Mouse (Mus musculus) liver, postnatal 0 days (tissue): ENCODE results near the gene Gata1.

Source experiments
- CTCF ChIP-seq: sonication (generic); IDR thresholded peaks from 2 replicates; pipeline ENCODE4 v1.5.1; 2016; ENCODE audit warnings: antibody characterized with exemption, low read depth
- EP300 ChIP-seq: IDR thresholded peaks from 2 replicates; pipeline ENCODE4 v1.6.1; 2016; ENCODE audit warnings: antibody characterized with exemption, low read depth, mild to moderate bottlenecking

- TF ChIP-seq CTCF (no peak), EP300 (no peak)
Measured at GRCm38 (mm10) chrX:7947108-7947899, 30.6 kb downstream of the Gata1 start, which contains the start of gene Hdac6.
